Mouse (Mus musculus) mesoderm, embryonic 11.5 days (tissue): ENCODE measurements at regions not wholly inside any gene's neighbourhood (a gene's known extent, or its start where the extent isn't known, plus 50 kb on each side); places are given as distances from the start of the nearest gene placed in this dataset.
"Not testable (repeated sequence)": the region's sequence is repeated elsewhere in the genome, so short reads cannot be mapped to it uniquely, and the experiment has no call there.

Experiments used
- DNase-seq: peaks from one replicate; pipeline ENCODE4 v3.0.0-alpha.2; 2012; ENCODE audit warnings: low read depth, low spot score

DNA sequence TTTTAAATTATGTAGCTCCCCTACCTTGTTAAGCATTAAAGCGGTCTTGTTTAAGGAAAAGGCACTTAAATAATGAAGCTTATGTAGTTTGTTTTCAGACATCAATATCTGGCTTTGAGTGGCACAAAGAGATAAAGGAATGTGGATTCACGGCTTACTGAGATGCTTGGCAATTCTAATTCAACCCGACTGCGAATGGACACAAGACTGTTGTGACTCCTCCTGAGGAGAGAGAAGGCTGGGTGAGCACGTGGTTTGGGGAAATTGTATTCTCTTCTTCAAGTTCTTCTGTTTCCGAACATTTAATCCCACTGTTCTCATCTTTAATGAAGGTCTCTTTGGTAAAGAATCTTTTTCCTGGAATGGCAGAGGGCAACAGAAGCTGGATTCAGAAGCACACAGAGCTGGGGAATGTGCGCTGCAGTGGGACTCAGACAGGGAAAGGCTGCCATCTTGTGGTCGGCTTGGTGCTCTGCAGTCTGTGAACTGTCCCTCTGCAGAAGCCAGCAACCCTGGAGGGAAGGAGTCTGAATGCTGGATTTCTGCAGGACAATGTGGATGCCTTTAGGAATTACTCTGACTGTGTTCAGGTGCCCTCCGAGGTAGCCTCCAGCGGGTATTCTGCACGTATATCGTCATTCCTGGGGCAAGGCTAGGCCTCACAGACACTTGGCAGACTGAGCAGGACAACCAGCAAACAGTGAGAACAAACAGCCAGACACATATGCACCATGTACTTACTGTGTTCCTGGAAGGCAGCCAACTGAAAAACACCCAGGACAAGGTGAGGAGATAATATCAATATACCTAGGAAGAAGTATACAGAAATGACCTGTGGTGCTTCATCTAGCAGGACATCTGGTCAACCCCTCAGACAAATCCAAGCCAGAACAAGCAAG lies 54.0 kb upstream of the Pax1 start:
- DNase-seq = peak; percentile 85

DNA sequence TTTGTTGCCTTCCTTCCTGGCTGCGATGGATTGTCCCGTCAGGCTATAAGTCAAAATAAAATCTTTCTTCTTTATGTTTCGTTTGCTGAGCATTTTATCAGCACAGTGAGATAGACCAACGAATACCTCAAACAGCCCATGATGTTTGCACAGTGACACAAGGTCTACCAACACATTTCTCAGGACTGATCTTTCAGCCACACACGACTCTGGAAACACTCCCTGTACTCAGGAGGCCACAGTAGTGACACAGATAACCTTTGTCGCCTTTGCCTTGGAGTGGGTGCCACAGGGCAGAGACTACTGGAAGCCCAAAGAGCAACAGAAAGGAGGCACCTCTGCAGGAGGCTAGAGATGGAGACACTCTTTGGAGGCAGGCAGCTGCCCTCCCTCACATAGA lies 55.0 kb upstream of the Pax1 start:
- DNase-seq = no peak

DNA sequence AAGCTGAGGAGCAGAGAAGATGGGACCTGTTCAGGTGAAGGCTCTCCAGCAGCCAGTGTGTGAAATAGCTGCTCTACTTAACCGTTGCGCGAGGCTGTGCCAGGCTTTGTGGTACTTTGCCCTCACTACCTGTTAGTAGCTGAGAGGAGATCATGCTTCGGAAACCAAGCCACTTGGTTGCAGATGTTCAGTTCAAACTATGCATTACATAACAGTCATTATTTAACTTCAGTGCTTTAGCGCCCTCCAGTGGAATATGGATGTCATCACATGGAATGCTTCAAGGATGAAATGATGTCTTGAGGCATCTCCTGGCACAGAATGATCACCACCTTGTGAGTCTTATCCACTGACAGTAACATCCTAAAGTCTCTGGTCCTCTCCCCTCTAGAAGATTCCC lies 56.5 kb upstream of the Pax1 start:
- DNase-seq = peak; percentile 67

DNA sequence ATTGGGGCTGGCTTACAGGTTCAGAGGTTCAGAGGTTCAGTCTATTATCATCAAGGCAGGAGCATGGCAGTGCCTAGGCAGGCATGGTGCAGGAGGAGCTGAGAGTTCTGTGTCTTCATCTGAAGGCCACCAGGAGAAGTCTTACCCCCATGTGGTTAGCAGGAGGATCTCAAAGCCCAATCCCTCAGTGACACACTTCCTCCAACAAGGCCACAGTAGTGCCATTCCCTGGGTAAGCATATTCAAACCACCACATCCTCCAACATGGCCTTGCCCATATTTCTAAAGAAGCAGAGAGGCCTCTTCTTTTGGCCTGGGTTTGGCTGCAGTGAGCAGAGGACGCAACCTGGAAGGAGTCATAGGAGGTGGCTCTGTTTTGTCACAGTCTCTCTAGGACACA lies 61.2 kb upstream of the Pax1 start:
- DNase-seq = no peak

DNA sequence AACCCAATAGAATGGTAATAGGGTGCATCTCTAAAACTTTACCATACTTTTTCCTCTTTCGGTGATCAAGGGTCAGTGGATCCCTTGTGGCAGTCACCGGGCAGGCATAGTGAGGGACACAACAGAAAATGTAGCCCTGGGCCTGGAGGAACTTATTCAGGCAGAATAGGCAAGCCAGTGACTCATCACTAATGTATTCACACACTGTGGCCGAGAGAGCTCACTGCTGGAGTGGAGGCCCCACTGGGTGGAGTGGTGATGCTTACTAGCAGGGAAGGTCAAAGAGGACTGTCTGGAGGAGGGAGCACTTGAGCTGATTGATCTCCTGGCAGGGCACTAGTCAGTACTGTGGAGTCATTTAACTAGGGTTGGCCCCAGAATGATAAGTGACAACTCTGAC lies 62.4 kb upstream of the Pax1 start:
- DNase-seq = no peak

DNA sequence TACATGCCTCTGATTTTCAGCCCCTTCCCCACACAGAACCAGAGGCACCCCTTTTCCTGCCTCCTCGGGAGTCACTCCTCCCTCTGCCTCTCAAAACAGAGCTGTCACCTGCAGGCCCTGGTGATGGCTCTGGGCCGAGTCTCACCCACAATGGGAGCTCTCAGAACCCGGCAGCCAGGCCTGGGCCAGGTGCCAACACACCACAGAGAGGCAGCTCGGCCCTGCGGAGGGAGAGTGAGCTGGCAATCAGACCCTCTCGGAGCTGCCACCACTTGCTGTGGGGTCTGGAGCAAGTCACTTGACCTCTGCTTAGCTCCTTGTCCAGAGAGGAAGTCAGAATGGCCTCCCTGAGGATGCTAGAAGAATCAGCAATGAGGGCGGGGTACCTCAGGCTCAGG lies 63.2 kb upstream of the Pax1 start:
- no peak for DNase-seq

DNA sequence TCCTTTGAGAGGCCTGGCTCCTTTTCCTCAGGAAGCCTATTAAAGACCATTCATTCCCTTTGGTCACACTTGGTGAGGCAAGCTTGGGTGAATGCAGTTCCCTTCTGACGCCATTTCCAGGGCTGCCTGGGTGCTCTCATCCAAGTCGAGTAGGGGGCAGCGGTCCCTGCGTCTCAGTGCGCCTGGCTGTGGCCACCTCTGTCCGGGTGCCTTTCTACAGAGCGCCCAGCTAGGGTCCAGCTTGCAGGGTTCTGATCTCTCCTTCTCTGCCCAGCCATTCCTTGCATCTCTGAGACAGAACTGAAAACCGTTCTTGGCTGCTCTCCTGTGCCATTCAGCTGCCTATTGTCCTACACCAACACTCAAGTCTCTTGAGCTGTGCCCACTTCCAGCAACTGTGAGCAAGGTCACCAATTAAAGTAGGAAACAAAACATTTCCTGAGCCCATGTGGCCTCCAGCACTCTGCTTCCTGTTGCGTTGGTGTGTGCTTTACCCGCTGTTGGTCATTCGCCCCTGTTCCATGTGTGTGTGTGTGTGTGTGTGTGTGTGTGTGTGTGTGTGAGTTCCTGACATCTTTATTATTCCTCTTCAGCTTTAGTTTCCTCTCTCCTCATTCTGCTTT lies 63.7 kb upstream of the Pax1 start:
- DNase-seq = no peak

DNA sequence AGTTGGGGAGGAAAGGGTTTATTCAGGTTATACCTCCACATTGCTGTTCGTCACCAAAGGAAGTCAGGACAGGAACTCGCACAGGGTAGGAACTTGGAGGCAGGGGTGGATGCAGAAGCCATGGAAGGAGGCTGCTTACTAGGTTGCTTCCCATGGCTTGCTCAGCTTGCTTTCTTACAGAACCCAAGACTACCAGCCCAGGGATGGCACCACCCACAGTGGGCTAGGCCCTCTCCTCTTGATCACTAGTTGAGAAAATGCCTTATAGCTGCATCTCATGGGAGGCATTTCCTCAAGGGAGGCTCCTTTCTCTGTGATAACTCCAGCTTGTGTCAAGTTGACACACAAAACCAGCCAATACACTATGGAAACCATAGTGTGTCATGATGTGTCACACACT lies 66.8 kb upstream of the Pax1 start:
- DNase-seq = not testable (repeated sequence)

DNA sequence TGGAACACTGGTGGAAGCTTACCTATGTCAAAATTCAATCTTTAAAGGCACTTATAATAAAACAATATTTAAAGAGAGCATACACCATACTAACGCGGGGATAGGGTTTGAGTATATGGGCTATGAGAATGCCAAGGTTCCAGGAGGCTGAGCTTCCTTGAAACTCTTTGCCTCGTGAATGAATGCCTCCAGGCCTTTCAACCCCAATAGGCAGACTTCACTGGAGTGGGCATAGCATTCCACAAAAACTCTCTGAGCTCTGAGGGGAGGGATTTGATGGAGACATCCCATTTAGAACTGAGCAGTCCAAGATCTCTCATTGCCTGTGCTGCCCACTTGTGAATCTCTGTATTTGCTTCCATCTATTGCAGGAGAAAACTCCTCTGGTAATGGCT lies 68.4 kb upstream of the Pax1 start:
- DNase-seq = no peak

DNA sequence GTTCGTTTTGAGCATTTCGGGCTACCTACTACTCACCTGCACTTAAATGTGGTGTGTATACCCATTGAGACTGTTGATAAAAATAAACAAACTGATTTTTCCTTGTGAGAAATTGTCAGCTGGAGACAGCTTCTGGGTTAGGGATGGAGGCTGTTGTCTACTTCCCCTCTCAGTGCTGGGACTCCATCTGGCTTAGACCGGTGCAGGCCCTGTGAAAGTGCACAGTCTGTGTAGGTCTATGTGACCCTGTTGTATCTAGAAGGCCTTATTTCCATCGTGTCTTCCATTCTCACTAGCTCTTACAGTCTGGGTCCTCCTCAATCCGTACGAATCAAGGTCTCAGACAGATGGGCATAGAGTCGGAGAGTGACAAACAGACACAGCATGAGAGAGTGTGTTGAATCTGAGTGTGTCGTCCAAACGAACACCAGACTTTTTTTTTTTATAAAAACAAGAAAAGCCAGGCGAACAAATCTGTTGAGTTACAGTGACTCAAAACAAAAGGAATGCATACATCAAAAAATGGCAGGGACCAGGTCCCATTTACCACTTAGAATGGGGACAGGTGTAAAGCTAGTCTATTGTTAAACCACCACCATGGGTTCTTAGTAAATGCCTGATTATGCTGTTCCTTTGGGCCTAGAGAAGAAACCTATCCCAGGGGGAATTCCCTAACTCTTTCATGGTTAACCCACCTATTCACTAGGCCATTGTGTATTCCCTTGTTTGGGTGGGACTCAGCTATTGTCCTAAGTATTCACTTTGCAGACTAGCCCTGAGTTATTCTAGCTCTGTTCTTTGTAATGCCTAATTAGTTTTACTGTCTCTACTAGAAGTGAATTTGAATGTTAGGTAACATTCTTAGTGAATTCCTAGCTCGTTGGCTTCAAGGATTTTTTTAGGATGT lies 69.1 kb upstream of the Pax1 start:
- DNase-seq = no peak

DNA sequence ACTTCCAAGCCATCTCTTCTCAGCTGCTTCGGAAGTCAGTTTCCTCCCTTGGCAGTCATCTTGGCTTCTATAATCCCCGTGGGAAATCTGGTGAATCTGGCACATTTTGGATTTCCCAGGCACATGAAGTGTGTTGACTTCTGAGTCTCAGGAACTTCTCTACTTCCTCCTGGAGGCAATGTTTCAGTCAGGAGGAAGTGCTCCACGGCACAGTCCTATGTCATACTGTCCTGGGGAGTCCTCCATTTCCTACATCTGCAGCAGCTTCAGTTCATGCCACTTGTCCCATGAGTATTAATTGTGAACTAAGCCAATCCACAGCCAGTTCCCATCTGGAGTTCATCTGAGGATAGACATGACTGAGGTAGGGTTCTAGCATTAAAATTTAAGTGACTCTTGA lies 78.3 kb upstream of the Pax1 start:
- no peak for DNase-seq

DNA sequence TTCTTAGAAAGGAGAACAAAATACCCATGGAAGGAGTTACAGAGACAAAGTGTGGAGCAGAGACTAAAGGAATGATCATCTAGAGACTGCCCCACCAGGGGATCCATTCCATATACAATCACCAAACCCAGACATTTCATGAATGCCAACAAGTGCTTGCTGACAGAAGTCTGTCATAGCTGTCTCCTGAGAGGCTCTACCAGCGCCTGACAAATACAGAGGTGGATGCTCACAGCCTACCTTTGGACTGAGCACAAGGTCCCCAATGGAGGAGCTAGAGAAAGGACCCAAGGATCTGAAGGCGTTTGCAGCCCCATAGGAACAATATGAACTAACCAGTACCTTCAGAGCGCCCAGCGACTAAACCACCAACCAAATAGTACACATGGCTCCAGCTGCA lies 83.6 kb upstream of the Nkx2-2 start:
- DNase-seq = no peak

DNA sequence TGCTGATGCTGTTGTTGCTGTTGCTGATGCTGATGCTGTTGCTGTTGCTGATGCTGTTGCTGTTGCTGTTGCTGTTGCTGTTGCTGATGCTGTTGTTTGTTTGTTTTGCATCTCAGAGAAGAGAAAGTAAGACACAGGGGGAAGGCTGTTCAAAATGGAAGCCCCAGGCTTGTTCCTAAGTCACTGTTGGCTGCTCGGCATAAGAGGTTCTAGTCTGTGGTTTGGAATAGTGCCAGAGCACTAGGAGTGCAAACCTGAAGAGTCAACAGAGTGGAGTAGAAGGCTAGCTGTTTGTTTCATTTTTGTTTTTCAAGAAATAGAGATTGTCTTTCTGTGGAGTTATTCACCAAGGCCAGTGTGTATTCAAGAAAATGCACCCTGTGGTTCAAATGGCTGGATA lies 75.1 kb upstream of the Nkx2-2 start:
- DNase-seq = no peak

DNA sequence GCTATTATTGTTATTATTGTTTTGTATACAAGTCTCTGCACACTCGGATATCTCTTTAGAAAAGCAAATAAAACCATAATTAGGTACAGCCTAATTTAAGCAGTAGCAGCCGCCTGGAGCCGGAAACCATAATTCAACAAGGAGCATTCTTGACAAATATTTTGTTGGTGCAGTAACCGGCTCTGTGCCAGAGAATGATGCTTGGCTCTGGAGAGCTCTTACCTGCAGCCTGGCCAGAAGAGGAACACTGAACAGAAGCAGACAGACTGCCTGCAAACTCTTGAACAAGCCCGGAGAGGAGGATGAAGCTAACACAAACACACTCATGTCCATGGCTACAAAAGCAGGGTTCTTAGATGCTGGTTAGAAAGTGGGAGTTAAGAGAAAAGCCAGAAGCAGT lies 73.9 kb upstream of the Nkx2-2 start:
- no peak for DNase-seq

DNA sequence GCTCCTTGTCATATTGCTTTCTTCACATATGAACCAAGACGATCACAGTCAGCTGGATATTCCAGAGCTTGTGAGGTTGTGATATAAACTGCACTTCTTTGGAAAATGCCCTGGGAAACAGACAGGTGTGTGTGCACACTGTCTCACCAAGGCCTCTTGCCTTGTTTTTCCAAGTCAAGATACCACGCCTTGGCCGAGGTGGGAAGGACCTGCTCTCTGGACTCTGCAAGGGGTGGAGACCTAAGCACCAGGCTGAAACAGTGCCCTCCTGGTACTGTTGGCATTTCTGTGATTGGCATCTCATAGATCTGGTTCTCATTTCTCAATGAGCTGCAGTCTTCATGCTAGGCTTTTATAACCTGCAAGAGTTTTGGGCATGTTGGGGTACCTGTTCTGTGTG lies 73.2 kb upstream of the Nkx2-2 start:
- no peak for DNase-seq

DNA sequence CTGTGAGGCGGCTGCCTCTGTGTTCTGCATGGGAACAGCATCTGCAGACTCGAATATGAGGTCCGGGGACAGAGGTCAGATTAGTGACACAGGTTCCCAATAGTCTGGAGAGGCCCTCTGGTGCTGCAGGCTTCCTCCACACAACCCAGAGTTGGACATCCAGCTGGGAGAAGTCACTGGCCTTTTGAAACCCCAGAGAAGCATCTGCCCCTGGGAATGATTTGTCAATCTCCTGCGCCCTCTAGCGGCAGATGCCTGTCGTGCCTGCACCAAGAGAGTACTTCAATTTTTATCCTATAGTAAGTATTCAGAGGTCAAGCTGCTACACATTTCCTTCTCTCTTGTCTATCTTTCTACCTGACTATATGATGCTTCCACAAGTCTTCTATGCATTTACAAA lies 62.7 kb upstream of the Nkx2-2 start:
- peak; percentile 79 for DNase-seq

DNA sequence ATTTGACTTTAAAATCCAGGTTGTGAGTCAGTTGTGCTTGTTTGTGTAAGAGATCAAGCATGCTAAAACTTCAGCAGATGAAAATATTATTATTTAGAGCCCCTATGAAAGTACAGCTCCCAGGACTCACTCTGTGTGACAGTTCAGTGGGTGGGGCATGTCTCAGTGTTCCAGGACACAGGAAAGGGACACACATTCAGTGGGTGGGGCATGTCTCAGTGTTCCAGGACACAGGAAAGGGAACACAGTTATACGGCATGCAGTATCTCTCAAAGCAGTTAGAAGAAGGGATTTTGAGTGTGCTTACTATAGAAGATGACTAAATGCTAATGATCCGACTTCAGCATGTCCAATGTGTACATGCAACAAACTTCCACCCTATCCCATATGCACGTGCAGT lies 60.9 kb upstream of the Nkx2-2 start:
- DNase-seq = no peak

DNA sequence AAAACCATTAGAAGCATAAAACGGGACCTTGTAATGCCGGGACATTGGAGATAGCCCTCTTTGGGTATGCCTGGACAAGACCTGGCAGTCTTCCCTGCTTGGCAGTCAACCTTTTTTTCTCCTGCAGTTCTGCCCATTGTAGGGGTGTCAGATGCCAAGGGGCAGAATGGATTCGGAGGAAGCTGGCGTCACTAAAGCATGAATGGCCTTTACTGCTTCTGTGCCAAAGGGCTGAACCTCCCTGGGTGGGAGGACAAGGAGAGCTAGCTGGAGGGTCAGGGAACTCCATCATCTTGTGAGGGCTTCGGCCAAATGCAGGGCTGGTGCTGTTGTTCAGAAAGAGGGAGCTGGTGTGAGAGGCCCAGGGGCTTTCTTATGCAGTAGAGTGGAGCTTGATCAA lies 60.1 kb upstream of the Nkx2-2 start:
- DNase-seq = no peak

DNA sequence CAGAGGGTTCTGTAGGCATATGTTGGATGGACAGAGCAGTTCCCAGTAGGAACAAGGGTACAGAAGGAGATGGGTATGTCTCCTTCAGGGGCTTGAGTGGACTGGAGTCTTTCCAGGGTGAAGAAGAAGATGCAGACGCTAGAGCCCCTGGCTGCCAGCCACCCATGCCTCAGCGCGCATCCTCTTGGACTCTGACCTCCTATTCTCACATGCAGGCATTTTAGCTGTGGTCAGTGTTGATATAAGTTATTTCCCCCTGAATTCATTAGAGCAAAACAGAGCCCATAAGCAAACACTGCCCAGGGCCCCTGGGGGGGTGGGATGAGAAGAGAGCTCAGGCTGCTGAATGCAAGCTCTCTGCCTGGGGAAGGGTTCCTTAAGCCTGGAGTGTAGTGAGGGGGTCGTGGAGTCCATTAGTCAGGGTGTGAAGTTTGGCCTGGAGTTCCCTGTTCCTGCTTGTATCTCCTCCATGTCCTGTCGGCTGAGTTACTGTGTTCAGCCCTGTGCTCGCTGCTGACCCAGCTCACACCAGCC lies 54.0 kb upstream of the Nkx2-2 start:
- no peak for DNase-seq

DNA sequence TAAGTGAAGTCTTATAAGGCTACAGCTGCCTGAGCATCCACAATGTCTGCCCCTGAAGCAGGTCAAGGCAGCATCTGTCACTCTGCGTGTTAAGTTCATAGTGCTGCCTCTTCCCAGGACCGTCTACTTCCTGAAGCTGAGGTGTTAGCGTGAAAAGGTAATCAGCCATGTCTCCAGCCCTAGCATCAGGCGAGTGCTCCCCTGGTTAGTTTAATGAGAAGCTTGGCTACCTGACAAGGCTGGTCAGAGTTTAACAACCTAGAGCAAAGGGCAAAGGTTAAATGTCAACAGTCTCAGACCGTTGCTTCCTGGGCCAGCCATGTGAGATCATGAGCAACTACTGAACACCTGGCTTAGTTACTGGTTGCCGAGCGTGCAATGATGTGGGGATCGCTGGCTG lies 53.2 kb upstream of the Nkx2-2 start:
- DNase-seq = no peak

DNA sequence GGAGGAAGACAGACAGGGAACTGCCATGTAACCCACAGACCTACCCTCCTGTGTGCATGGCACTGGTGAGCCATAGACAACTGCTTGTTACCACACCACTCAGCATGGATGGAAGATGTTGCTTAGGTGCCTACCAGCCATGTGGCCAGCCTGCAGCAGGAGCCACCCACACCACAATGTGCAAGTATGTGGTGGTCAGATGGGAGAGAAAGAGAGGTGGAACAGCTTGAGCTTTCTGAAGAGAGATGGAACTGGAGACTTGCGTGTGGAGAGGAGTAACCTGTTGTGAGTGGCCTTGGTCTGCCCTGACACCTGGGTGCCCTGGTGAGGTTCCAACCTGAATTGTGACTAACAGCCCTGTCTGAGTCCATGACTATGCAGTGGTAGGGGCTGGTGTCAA lies 50.4 kb upstream of the Nkx2-2 start:
- DNase-seq = no peak
